Mouse (Mus musculus) liver, embryonic 11.5 days (tissue): ENCODE results near the gene A4galt. TPM values are rescaled to one million over a fixed set of nuclear protein-coding genes. Genes with fewer than 3 reads are reported as not detected.

ENCODE experiments used
- ATAC-seq: fragments of 200-750 bp; cut with Nextera tagmentation; replicated peaks from 2 replicates; pipeline ENCODE4 v1.8.0; 2017; ENCODE audit warnings: moderate number of reproducible peaks, mild to moderate bottlenecking, moderate TSS enrichment, moderate library complexity; ENCODE audit not compliant: low FRiP score
- DNase-seq: peaks from one replicate; pipeline ENCODE4 v3.0.0-alpha.2; 2017; ENCODE audit warnings: low spot score
- H3K27ac ChIP-seq: fragments of 300-500 bp; sonication (generic); 2 replicates; pipeline ENCODE4 v1.5.1; 2014; ENCODE audit warnings: mild to moderate bottlenecking, low read depth, low read length, control low read depth
- H3K27me3 ChIP-seq: fragments of 300-500 bp; sonication (generic); replicated peaks from 2 replicates; pipeline ENCODE4 v1.6.1; 2014; ENCODE audit warnings: low read length, mixed read lengths; ENCODE audit not compliant: control insufficient read depth, insufficient read depth
- H3K36me3 ChIP-seq: fragments of 300-500 bp; sonication (generic); 2 replicates; pipeline ENCODE4 v1.6.1; 2014; ENCODE audit warnings: mild to moderate bottlenecking, low read length, moderate library complexity, mixed read lengths; ENCODE audit not compliant: control insufficient read depth, insufficient read depth
- H3K4me1 ChIP-seq: fragments of 300-500 bp; sonication (generic); replicated peaks from 2 replicates; pipeline ENCODE4 v1.6.1; 2014; ENCODE audit warnings: low read length, mixed read lengths; ENCODE audit not compliant: control insufficient read depth, insufficient read depth
- H3K4me2 ChIP-seq: fragments of 300-500 bp; sonication (generic); 2 replicates; pipeline ENCODE4 v1.6.1; 2014; ENCODE audit warnings: mild to moderate bottlenecking, control low read depth, moderate library complexity
- H3K4me3 ChIP-seq: fragments of 300-500 bp; sonication (generic); 2 replicates; pipeline ENCODE4 v1.5.1; 2014; ENCODE audit warnings: low read depth, low read length, control low read depth
- H3K9ac ChIP-seq: fragments of 300-500 bp; sonication (generic); 2 replicates; pipeline ENCODE4 v1.6.1; 2014; ENCODE audit warnings: low read depth, low read length, control low read depth
- H3K9me3 ChIP-seq: fragments of 300-500 bp; sonication (generic); 2 replicates; pipeline ENCODE4 v1.6.1; 2016; ENCODE audit warnings: low read length, inconsistent platforms, mixed read lengths; ENCODE audit not compliant: control insufficient read depth
- WGBS: fragments of 180-500 bp; shearing (Covaris S2); extraction: QIAGEN DNeasy Blood & Tissue Kit; methylation state at CpG from one replicate; pipeline ENCODE4 v1.1.7; 2014; 5-methylcytosine and 5-hydroxymethylcytosine counted together
- polyA plus RNA-seq: library from polyadenylated mRNA; unstranded; fragments of >200 nt; fragmentation: Nextera tagmentation; extraction: Ambion mirVana; gene quantifications from 2 replicates; pipeline ENCODE4 v1.2.1, GENCODE M21; 2014

The A4galt gene
- polyA plus RNA-seq, 1 experiment from 2014 or later: 0.12 TPM

DNA sequence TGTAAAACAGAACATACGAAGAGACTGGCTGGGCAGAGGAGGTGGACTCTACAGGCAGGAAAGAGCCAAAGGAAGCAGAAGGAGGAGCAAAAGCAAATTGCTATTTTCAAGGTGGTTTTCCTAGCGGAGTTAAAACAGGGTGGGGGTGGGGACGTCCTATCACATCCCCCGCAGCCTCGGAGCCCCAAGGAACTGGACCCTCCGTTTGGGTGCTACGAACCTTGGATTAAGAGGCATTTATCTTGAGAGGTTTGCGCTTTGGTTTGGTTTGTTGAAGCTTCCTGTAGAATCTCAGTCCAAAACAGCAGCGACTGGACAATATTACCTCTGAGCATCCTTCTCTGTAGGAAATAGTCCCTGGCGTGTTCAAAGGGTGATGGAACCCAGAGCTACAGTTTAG, 41.9 kb downstream of the A4galt start:
- DNase-seq (no peak), ATAC-seq (no peak)
- peak overlapping the region; percentile 48 for H3K4me2 ChIP-seq
- no peaks in the 10 kb centered on the region for H3K9me3 ChIP-seq
- peaks cover 2% of the 10 kb centered on the region; the same call in 1 of the 2 replicates for H3K27me3 ChIP-seq
- H3K9ac ChIP-seq: no peak overlapping the region
- H3K36me3 ChIP-seq: no peaks in the 10 kb centered on the region
- no peak overlapping the region for H3K27ac ChIP-seq
- H3K4me3 ChIP-seq: no peak overlapping the region; the same call in 1 of the 2 replicates
- 13% methylated on average over 10 of the region's 10 CpGs for WGBS
- H3K4me1 ChIP-seq: peaks cover 3% of the 10 kb centered on the region; the same call in 1 of the 2 replicates

DNA sequence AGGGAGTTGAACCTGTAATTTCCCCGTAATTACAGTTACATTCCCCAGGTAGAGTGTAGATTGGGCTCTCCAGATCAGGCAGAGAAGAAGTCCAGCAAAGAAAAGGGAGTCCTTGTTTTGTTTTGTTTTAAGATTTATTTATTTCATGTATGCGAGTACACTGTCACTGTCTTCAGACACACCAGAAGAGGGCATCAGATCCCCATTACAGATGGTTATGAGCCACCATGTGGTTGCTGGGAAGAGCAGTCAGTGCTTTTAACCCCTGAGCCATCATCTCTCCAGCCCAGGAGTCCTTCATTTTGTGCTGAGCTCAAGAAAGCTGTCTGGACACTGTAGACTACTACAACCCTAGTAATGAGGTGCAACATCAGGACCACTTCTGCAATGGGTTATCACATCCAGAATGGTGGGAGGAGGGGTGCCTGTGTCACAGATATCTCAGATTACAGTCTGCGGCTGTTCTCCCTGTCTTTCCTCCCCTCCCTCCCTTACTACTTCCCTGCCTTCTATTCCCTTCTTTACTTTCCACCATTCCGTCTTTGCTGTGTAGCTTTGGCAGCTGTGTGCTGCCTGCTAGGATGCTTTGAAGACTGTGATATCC, 42.4 kb downstream of the A4galt start:
- Histone ChIP-seq H3K4me2 (peak overlapping the region; percentile 48), H3K27me3 (peaks cover 2% of the 10 kb centered on the region; the same call in 1 of the 2 replicates), H3K36me3 (no peaks in the 10 kb centered on the region), H3K9me3 (no peaks in the 10 kb centered on the region), H3K4me1 (peaks cover 3% of the 10 kb centered on the region; the same call in 1 of the 2 replicates), H3K4me3 (no peak overlapping the region), H3K27ac (no peak overlapping the region), H3K9ac (no peak overlapping the region)
- WGBS: 34% methylated on average over 4 of the region's 4 CpGs
- no peak for ATAC-seq
- DNase-seq: no peak

DNA sequence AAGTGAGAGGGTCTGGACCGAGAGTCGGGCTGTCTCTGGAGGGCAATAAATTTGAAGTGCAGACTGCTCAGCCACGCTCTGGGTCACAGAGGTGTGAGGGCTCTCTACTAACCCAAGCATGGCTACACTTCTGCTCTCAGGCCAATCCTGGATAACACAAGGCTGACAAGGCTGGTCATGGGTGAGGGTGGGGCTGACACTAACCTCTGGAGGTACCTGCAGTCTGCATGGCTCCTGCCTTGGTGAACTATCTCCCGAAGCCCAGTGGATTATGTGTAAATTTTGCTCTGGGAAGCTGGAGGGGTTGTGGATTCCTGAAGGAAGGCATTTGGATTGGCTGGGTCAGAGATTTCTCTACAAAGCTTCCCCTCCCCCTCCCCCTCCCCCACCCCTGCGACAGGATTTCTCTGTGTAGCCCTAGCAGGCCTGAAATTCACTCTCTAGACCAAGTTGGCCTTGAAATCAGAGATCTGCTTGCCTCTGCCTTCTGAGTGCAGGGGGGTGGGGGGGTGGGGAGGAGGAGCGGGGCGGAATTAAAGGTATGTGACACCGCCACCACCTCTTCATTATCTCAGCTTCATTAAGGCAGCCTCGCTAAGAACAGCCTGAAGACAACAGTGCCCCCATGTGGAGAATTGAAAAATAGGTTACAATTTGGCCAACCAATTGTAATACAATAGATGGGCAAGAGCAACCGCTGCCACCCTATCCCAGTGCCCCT, 46.7 kb downstream of the A4galt start:
- peak; percentile 39; the same call in 1 of the 2 replicates for ATAC-seq
- Histone ChIP-seq H3K9ac (no peak overlapping the region), H3K4me3 (no peak overlapping the region), H3K27me3 (peaks cover 2% of the 10 kb centered on the region; the same call in 1 of the 2 replicates), H3K9me3 (no peaks in the 10 kb centered on the region), H3K36me3 (no peaks in the 10 kb centered on the region), H3K4me2 (peak overlapping the region; percentile 43), H3K4me1 (peaks cover 3% of the 10 kb centered on the region; the same call in 1 of the 2 replicates), H3K27ac (no peak overlapping the region)
- WGBS: 27% methylated on average over 10 of the region's 10 CpGs
- DNase-seq: no peak

DNA sequence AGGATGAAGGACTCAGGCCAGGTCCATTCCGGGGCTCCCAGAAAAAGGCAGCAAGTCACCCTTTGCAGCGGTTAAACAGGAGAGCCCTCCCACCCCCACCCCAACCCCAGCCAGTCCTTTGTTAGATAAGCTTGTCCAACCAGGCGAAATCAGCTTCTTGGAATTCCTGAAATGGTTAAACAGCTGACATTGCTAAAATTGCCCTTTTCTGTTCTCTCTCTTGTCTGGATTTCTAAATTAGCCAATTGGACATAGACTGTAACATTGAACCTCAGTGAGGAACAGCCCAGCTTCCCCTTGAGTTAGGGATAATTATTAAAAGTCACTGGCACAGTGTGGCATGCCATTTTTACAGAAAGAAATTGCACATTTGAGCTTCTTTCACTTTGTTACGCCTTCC, 49.2 kb downstream of the A4galt start:
- Histone ChIP-seq H3K36me3 (no peaks in the 10 kb centered on the region), H3K4me2 (no peak overlapping the region), H3K4me1 (no peaks in the 10 kb centered on the region), H3K9me3 (no peaks in the 10 kb centered on the region), H3K27ac (no peak overlapping the region), H3K27me3 (no peaks in the 10 kb centered on the region), H3K9ac (no peak overlapping the region), H3K4me3 (no peak overlapping the region)
- DNase-seq (no peak), ATAC-seq (no peak)
- WGBS: 64% methylated on average over 4 of the region's 4 CpGs

DNA sequence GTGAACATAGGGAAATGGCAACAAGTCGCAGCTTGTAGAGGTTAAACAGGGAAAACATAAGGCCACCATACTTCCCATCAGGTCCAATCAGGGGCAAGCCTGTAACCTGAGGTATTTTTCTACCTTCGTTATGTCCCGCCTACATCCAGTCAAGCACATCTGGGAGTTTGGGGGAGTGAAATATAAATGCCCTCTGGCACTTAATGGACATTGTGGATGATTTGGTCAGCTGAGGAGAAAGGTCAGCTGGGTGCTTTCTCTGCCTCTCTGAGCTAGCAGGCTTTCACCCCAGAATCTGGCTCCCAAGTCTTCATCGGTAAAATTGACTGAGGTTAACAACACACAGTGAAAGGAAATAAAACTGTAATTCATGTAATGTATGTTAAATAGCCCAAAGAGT, 58.2 kb downstream of the A4galt start:
- DNase-seq (no peak), ATAC-seq (no peak)
- Histone ChIP-seq H3K27me3 (no peaks in the 10 kb centered on the region), H3K9me3 (peaks cover 2% of the 10 kb centered on the region; the same call in 1 of the 2 replicates), H3K27ac (no peak overlapping the region), H3K4me2 (no peak overlapping the region), H3K9ac (no peak overlapping the region), H3K4me3 (no peak overlapping the region), H3K36me3 (no peaks in the 10 kb centered on the region), H3K4me1 (no peaks in the 10 kb centered on the region)
- WGBS: 86% methylated on average over 4 of the region's 4 CpGs

DNA sequence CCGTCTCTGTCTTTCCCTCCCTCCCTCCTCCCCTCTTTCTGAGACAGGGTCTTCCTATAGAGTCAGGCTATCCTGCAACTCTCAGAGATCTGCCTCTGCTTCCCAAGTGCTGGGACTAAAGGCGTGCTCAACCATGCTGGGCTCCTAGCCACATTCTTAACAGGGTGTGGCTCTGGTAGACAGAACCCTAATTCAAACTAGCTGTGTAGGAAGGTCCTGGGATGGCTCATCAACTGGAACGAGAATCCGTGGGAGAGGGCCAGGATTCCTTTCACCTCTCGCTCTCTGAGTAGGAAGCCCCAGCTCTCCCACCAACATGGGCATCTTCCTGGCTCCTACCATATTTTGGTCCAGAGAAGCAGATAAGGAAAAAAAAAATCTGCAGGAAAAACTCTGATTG, 69.2 kb downstream of the A4galt start:
- 60% methylated on average over 5 of the region's 5 CpGs for WGBS
- Histone ChIP-seq H3K4me1 (peaks cover 15% of the 10 kb centered on the region), H3K27me3 (no peaks in the 10 kb centered on the region), H3K36me3 (no peaks in the 10 kb centered on the region), H3K4me3 (no peak overlapping the region), H3K27ac (peak overlapping the region; percentile 40; the same call in 1 of the 2 replicates), H3K4me2 (peak overlapping the region; percentile 19; the same call in 1 of the 2 replicates), H3K9ac (no peak overlapping the region), H3K9me3 (no peaks in the 10 kb centered on the region)
- DNase-seq: no peak
- ATAC-seq: no peak

DNA sequence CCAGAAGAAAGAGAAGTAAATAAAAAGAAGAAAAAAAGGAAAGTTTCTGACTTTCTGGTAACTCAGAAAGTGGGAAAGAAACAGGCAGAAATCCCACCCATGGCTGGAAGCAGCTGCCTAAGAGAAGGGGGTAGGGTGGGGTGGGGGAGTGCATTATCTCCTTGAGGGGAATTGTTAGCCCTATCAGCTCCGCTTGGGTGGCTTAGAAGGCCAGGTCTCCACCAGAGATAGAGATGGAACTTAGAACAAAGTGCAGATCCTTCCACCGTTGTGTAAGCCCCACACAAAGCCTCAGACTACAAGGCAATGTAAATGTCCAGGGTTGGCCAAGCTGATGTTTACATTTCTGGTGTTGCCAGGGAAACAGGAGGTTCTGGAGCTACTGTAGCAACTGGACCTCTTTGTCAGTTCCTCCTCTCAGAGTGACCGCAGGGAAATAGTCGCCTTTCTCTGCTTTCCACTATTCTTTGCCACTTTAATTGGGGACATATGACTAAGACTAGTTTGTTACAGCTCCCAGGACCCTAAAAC, 69.7 kb downstream of the A4galt start:
- Histone ChIP-seq H3K9ac (no peak overlapping the region), H3K27ac (peak overlapping the region; percentile 40; the same call in 1 of the 2 replicates), H3K27me3 (no peaks in the 10 kb centered on the region), H3K4me3 (no peak overlapping the region), H3K4me1 (peaks cover 15% of the 10 kb centered on the region), H3K4me2 (peak overlapping the region; percentile 19; the same call in 1 of the 2 replicates), H3K36me3 (no peaks in the 10 kb centered on the region), H3K9me3 (no peaks in the 10 kb centered on the region)
- peak; percentile 33 for DNase-seq
- 33% methylated on average over 4 of the region's 4 CpGs for WGBS
- ATAC-seq: peak; percentile 85

DNA sequence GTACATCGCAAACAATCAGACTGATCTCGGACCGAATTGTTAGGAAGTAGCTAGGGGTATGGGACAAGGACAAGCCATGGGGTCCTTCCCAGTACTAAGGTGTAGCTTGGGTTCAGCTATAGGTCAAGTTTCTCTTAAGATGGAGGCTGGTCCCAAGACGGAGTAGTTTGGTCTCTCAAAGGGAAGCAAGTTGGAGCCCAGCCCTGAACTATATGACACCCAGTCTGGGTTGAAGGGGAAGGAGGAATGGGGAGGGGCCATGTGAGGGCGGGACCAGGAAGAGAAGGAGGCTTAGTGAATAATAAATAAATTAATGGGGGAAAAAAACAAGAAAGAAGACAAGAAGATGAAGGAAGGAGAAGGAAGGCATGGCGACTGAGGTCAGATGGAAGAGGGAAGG, 71.6 kb downstream of the A4galt start:
- H3K4me1 ChIP-seq: peaks cover 15% of the 10 kb centered on the region
- H3K4me3 ChIP-seq: no peak overlapping the region
- ATAC-seq (no peak), DNase-seq (peak; percentile 26)
- no peak overlapping the region for H3K9ac ChIP-seq
- no peaks in the 10 kb centered on the region for H3K27me3 ChIP-seq
- no peaks in the 10 kb centered on the region for H3K9me3 ChIP-seq
- 77% methylated on average over 6 of the region's 6 CpGs for WGBS
- no peaks in the 10 kb centered on the region for H3K36me3 ChIP-seq
- H3K4me2 ChIP-seq: no peak overlapping the region
- H3K27ac ChIP-seq: no peak overlapping the region
